Mouse (Mus musculus) heart, postnatal 0 days (tissue): ENCODE results near the gene Nrros. TPM values are rescaled to one million over a fixed set of nuclear protein-coding genes. Genes with fewer than 3 reads are reported as not detected.
A peak's percentile ranks its signal among the peaks of the same experiment; 100 is the strongest.
"Not testable (repeated sequence)": the region's sequence is repeated elsewhere in the genome, so short reads cannot be mapped to it uniquely, and the experiment has no call there.

Source experiments
- ATAC-seq: fragments of 200-750 bp; cut with Nextera tagmentation; 2 replicates; pipeline ENCODE4 v1.8.0; 2017; ENCODE audit warnings: low read depth, moderate number of reproducible peaks, moderate library complexity; ENCODE audit not compliant: insufficient read depth
- DNase-seq: peaks from one replicate; pipeline ENCODE4 v3.0.0-alpha.2; 2016; ENCODE audit warnings: low spot score
- H3K27ac ChIP-seq: fragments of 300-500 bp; sonication (generic); 2 replicates; pipeline ENCODE4 v1.5.1; 2014; ENCODE audit warnings: low read depth, mild to moderate bottlenecking
- H3K27me3 ChIP-seq: fragments of 300-500 bp; sonication (generic); 2 replicates; pipeline ENCODE4 v1.6.1; 2014; ENCODE audit warnings: low read length, mixed read lengths; ENCODE audit not compliant: control insufficient read depth, insufficient read depth
- H3K36me3 ChIP-seq: fragments of 300-500 bp; sonication (generic); replicated peaks from 2 replicates; pipeline ENCODE4 v1.6.1; 2014; ENCODE audit warnings: low read length, mixed read lengths; ENCODE audit not compliant: control insufficient read depth, insufficient read depth
- H3K4me1 ChIP-seq: fragments of 300-500 bp; sonication (generic); 2 replicates; pipeline ENCODE4 v1.6.1; 2014; ENCODE audit warnings: antibody characterized with exemption; ENCODE audit not compliant: control insufficient read depth, insufficient read depth
- H3K4me2 ChIP-seq: fragments of 300-500 bp; sonication (generic); 2 replicates; pipeline ENCODE4 v1.6.1; 2014; ENCODE audit warnings: low read depth, mild to moderate bottlenecking, low read length, moderate library complexity
- H3K4me3 ChIP-seq: fragments of 300-500 bp; sonication (generic); 2 replicates; pipeline ENCODE4 v1.5.1; 2014; ENCODE audit warnings: low read depth, low read length
- H3K9ac ChIP-seq: fragments of 300-500 bp; sonication (generic); replicated peaks from 2 replicates; pipeline ENCODE4 v1.6.1; 2014; ENCODE audit warnings: low read depth, low read length, mixed read lengths
- H3K9me3 ChIP-seq: fragments of 300-500 bp; sonication (generic); replicated peaks from 2 replicates; pipeline ENCODE4 v1.6.1; 2016; ENCODE audit warnings: low read length; ENCODE audit not compliant: control insufficient read depth
- CTCF ChIP-seq: IDR thresholded peaks from 2 replicates; pipeline ENCODE4 v1.5.1; 2016; ENCODE audit warnings: antibody characterized with exemption, control low read depth, low read depth
- EP300 ChIP-seq: IDR thresholded peaks from 2 replicates; pipeline ENCODE4 v1.6.1; 2016; ENCODE audit warnings: antibody characterized with exemption, low read depth
- WGBS: fragments of 180-500 bp; shearing (Covaris S2); extraction: QIAGEN DNeasy Blood & Tissue Kit; methylation state at CpG from one replicate; pipeline ENCODE4 v1.1.7; 2014; 5-methylcytosine and 5-hydroxymethylcytosine counted together
- polyA plus RNA-seq: library from polyadenylated mRNA; unstranded; fragments of >200 nt; fragmentation: Nextera tagmentation; extraction: Ambion mirVana; gene quantifications from 2 replicates; pipeline ENCODE4 v1.2.1, GENCODE M21; 2015
- total RNA-seq: library from RNA; depleted of rRNA; stranded (reverse); fragments of >200 nt; gene quantifications from 2 replicates; pipeline ENCODE4 v1.2.3, GENCODE M21; 2014; ENCODE audit warnings: low replicate concordance; rRNA removed

The Nrros gene
- total and polyA plus RNA-seq, 2 experiments from 2014 or later, result 6.1 to 13.4 TPM

GRCm38 (mm10) chr16:32105698-32106097 is 59.7 kb downstream of the Nrros start:
- 82% methylated on average over 1 of the region's 1 CpGs for WGBS
- no peak overlapping the region for H3K9ac ChIP-seq
- no peak for ATAC-seq
- no peak overlapping the region for H3K4me2 ChIP-seq
- TF ChIP-seq EP300, result no peak
- TF ChIP-seq CTCF, result no peak
- H3K4me1 ChIP-seq, result no peaks in the 10 kb centered on the region
- peaks cover 31% of the 10 kb centered on the region; the same call in 1 of the 2 replicates for H3K36me3 ChIP-seq
- H3K4me3 ChIP-seq, result no peak overlapping the region
- H3K27ac ChIP-seq, result no peak overlapping the region
- no peaks in the 10 kb centered on the region for H3K27me3 ChIP-seq
- no peak for DNase-seq
- H3K9me3 ChIP-seq, result no peaks in the 10 kb centered on the region; the same call in 1 of the 2 replicates

- TF ChIP-seq EP300, result no peak
- no peak for TF ChIP-seq CTCF
- Histone ChIP-seq H3K27me3 (no peaks in the 10 kb centered on the region), H3K4me1 (peaks cover 13% of the 10 kb centered on the region), H3K9ac (no peak overlapping the region), H3K27ac (no peak overlapping the region), H3K4me3 (no peak overlapping the region), H3K4me2 (no peak overlapping the region), H3K36me3 (peaks cover 24% of the 10 kb centered on the region; the same call in 1 of the 2 replicates), H3K9me3 (no peaks in the 10 kb centered on the region; the same call in 1 of the 2 replicates)
- 89% methylated on average over 13 of the region's 13 CpGs for WGBS
- no peak for DNase-seq
- ATAC-seq, result no peak
Observed at GRCm38 (mm10) chr16:32102295-32102694, 63.1 kb downstream of the Nrros start.

GRCm38 (mm10) chr16:32099638-32100150 is 65.7 kb downstream of the Nrros start, which contains the start of the genes Pigx and Cep19:
Pigx (minus strand) TSS chr16:32099740.
Cep19 (plus strand) TSS chr16:32099800.
- H3K27me3 ChIP-seq, result no peaks in the 10 kb centered on the region
- DNase-seq, result peak; percentile 85
- H3K9me3 ChIP-seq, result no peaks in the 10 kb centered on the region
- under 1% methylated on average over 34 of the region's 34 CpGs for WGBS
- peaks cover 14% of the 10 kb centered on the region for H3K36me3 ChIP-seq
- peak within 1 kb of the TSS; percentile 84 for H3K4me2 ChIP-seq
- H3K9ac ChIP-seq, result peak within 1 kb of the TSS; percentile 75
- H3K4me3 ChIP-seq, result peak within 1 kb of the TSS; percentile 86
- no peak for TF ChIP-seq EP300
- no peak for TF ChIP-seq CTCF
- H3K27ac ChIP-seq, result peak within 1 kb of the TSS; percentile 75
- ATAC-seq, result peak; percentile 96
- H3K4me1 ChIP-seq, result peaks cover 13% of the 10 kb centered on the region

- H3K27ac ChIP-seq, result peak overlapping the region; percentile 75
- under 1% methylated on average over 39 of the region's 39 CpGs for WGBS
- peak; percentile 77 for ATAC-seq
- peak overlapping the region; percentile 86 for H3K4me3 ChIP-seq
- no peaks in the 10 kb centered on the region for H3K9me3 ChIP-seq
- no peaks in the 10 kb centered on the region for H3K27me3 ChIP-seq
- H3K4me2 ChIP-seq, result peak overlapping the region; percentile 84
- H3K36me3 ChIP-seq, result peaks cover 17% of the 10 kb centered on the region
- peak overlapping the region; percentile 75 for H3K9ac ChIP-seq
- peaks cover 13% of the 10 kb centered on the region for H3K4me1 ChIP-seq
- TF ChIP-seq CTCF (peak; percentile 11; the same call in 1 of the 2 replicates), EP300 (no peak)
- no peak for DNase-seq
Observed at GRCm38 (mm10) chr16:32098897-32099637, 66.3 kb downstream of the Nrros start.

GRCm38 (mm10) chr16:32097757-32098156 is 67.6 kb downstream of the Nrros start:
- H3K9me3 ChIP-seq, H3K27ac ChIP-seq, H3K4me3 ChIP-seq, DNase-seq, ATAC-seq, H3K9ac ChIP-seq, H3K4me2 ChIP-seq, H3K27me3 ChIP-seq: not testable (repeated sequence)
- Histone ChIP-seq H3K4me1 (peaks cover 13% of the 10 kb centered on the region), H3K36me3 (peaks cover 12% of the 10 kb centered on the region; the same call in 1 of the 2 replicates)
- 70% methylated on average over 2 of the region's 2 CpGs for WGBS

Other genes starting within 250 kb of the Nrros start
- not detected in 2 replicates for gene Pigz, start 231.7 kb downstream of the Nrros start, total RNA-seq
- gene Pigz, start 231.7 kb downstream of the Nrros start, polyA plus RNA-seq, result 0.51 and 0.87 TPM in 2 replicates
- 141 and 171 TPM in 2 replicates for gene 0610012G03Rik, start 217.1 kb downstream of the Nrros start, total RNA-seq
- gene 0610012G03Rik, start 217.1 kb downstream of the Nrros start, polyA plus RNA-seq, result 175 and 190 TPM in 2 replicates
- gene Ncbp2, start 217.1 kb downstream of the Nrros start, total RNA-seq, result 9.9 and 12.0 TPM in 2 replicates
- gene Ncbp2, start 217.1 kb downstream of the Nrros start, polyA plus RNA-seq, result 42.1 and 48.0 TPM in 2 replicates
- 10.5 and 16.6 TPM in 2 replicates for gene Senp5, start 162.3 kb downstream of the Nrros start, total RNA-seq
- 5.6 and 6.1 TPM in 2 replicates for gene Senp5, start 162.3 kb downstream of the Nrros start, polyA plus RNA-seq
- gene Pak2, start 86.3 kb downstream of the Nrros start, total RNA-seq, result 21.3 and 25.8 TPM in 2 replicates
- gene Pak2, start 86.3 kb downstream of the Nrros start, polyA plus RNA-seq, result 16.3 and 19.1 TPM in 2 replicates
- gene Pigx, start 65.9 kb downstream of the Nrros start, total RNA-seq, result 35.8 and 44.9 TPM in 2 replicates
- 61.0 and 63.7 TPM in 2 replicates for gene Pigx, start 65.9 kb downstream of the Nrros start, polyA plus RNA-seq
- 4.2 and 12.1 TPM in 2 replicates for gene Cep19, start 65.8 kb downstream of the Nrros start, total RNA-seq
- 19.6 and 20.1 TPM in 2 replicates for gene Cep19, start 65.8 kb downstream of the Nrros start, polyA plus RNA-seq
- gene Bex6, start 14.2 kb upstream of the Nrros start, total RNA-seq, result not detected in 2 replicates
- not detected in 2 replicates for gene Bex6, start 14.2 kb upstream of the Nrros start, polyA plus RNA-seq
- 9.8 and 13.7 TPM in 2 replicates for gene Fbxo45, start 81.6 kb upstream of the Nrros start, total RNA-seq
- gene Fbxo45, start 81.6 kb upstream of the Nrros start, polyA plus RNA-seq, result 5.1 and 5.8 TPM in 2 replicates
- gene Wdr53, start 81.6 kb upstream of the Nrros start, total RNA-seq, result 3.6 and 5.8 TPM in 2 replicates
- gene Wdr53, start 81.6 kb upstream of the Nrros start, polyA plus RNA-seq, result 10.3 and 11.7 TPM in 2 replicates
- gene Smco1, start 105.9 kb upstream of the Nrros start, total RNA-seq, result 0.15 and 0.31 TPM in 2 replicates
- gene Smco1, start 105.9 kb upstream of the Nrros start, polyA plus RNA-seq, result 2.8 and 3.1 TPM in 2 replicates
- gene Rnf168, start 111.9 kb upstream of the Nrros start, total RNA-seq, result 19.1 and 30.1 TPM in 2 replicates
- 14.1 and 14.8 TPM in 2 replicates for gene Rnf168, start 111.9 kb upstream of the Nrros start, polyA plus RNA-seq
- gene Ubxn7, start 166.7 kb upstream of the Nrros start, total RNA-seq, result 7.3 and 11.4 TPM in 2 replicates
- gene Ubxn7, start 166.7 kb upstream of the Nrros start, polyA plus RNA-seq, result 11.5 and 12.0 TPM in 2 replicates
- not detected in 2 replicates for gene Tm4sf19, start 234.9 kb upstream of the Nrros start, total RNA-seq
- gene Tm4sf19, start 234.9 kb upstream of the Nrros start, polyA plus RNA-seq, result not detected in 2 replicates